Mouse (Mus musculus): ENCODE measurements around the gene Rag2.

GRCm38 (mm10) chr2:101623042-101623441 lies 1.5 kb upstream of the Rag2 start:
- TF ChIP-seq POLR2A (IDR thresholded peaks at IDR 0.05; ENCODE audit: low read depth, low read length) (no peak), CTCF (IDR thresholded peaks at IDR 0.05; ENCODE audit: extremely low read depth, insufficient read length, insufficient replicate concordance, low read depth, low read length) (no peak)
